Comparison of ENCODE assay signal across 9 mouse cellular contexts in genomic region chr10:92164991-92165390, GRCm38 (mm10).
DNase-seq lines count a peak whose midpoint lies in the region; ATAC-seq and TF ChIP-seq lines count a peak whose summit lies in the region.
"Had no signal": no experiment of that assay in that cellular context is flagged by ENCODE, and none has a peak within 500 bp of the region (broad histone marks: within the 10 kb centered on the region; RNA-seq: fewer than 3 reads in every experiment).

No protein-coding gene starts in this region.

- peak; percentile 19 for DNase-seq in left cerebral cortex, postnatal 4 days
- no peak for DNase-seq in left cerebral cortex, postnatal 10 days (ENCODE audit: extremely low spot score in 1 of 2, low spot score in 2 of 2)
- DNase-seq in forebrain, embryonic 11.5 days (ENCODE audit: low spot score), result peak; percentile 57
- no peak for DNase-seq in limb, embryonic 14.5 days (ENCODE audit: low spot score)
- DNase-seq in right cerebral cortex, postnatal 14 days, result no peak
- DNase-seq in left cerebral cortex, adult 8-10 months (ENCODE audit: low spot score in 2 of 2), result no peak
- DNase-seq: cerebellum, adult 18-20 months; layer of hippocampus, postnatal 36 days had no signal

- no peaks in the 10 kb centered on the region for H3K9me3 ChIP-seq in forebrain, embryonic 11.5 days (ENCODE audit: control insufficient read depth, low read length)
- H3K9me3 ChIP-seq in limb, embryonic 14.5 days (ENCODE audit: control insufficient read depth, low read length), result no peaks in the 10 kb centered on the region

- 12% methylated on average over 5 of the region's 5 CpGs for WGBS in forebrain, embryonic 11.5 days
- WGBS in limb, embryonic 14.5 days, result 29% methylated on average over 5 of the region's 5 CpGs
- WGBS in olfactory bulb, adult 2 months, result 60% methylated on average over 5 of the region's 5 CpGs

- peak overlapping the region; percentile 93 for H3K27ac ChIP-seq in forebrain, embryonic 11.5 days (ENCODE audit: low read depth, low read length)
- H3K27ac ChIP-seq in limb, embryonic 14.5 days (replicated peaks; ENCODE audit: low read depth, low read length), result no peak overlapping the region
- peak overlapping the region; percentile 53; the same call in 1 of the 2 replicates for H3K27ac ChIP-seq in olfactory bulb, adult 2 months (ENCODE audit: insufficient read depth, low read depth, low read length)

- peaks cover 7% of the 10 kb centered on the region; the same call in 1 of the 2 replicates for H3K4me1 ChIP-seq in forebrain, embryonic 11.5 days (replicated peaks; ENCODE audit: control insufficient read depth, insufficient read depth, low read length)
- no peaks in the 10 kb centered on the region for H3K4me1 ChIP-seq in limb, embryonic 14.5 days (ENCODE audit: control insufficient read depth, insufficient read depth, low read length)
- peaks cover 4% of the 10 kb centered on the region; the same call in 1 of the 2 replicates for H3K4me1 ChIP-seq in olfactory bulb, adult 2 months (ENCODE audit: control insufficient read depth, insufficient read depth, low read length)

- TF ChIP-seq POLR2A in limb, embryonic 14.5 days (IDR thresholded peaks at IDR 0.05; ENCODE audit: borderline replicate concordance, extremely low read depth, insufficient read depth, insufficient read length), result no peak
- TF ChIP-seq POLR2A in olfactory bulb, adult 2 months (IDR thresholded peaks at IDR 0.05; ENCODE audit: insufficient read depth, low read depth, low read length), result no peak

- H3K4me3 ChIP-seq in forebrain, embryonic 11.5 days (ENCODE audit: low read depth, low read length), result peak overlapping the region; percentile 49
- peak overlapping the region; percentile 1; the same call in 1 of the 2 replicates for H3K4me3 ChIP-seq in limb, embryonic 14.5 days (replicated peaks; ENCODE audit: low read length)
- peak overlapping the region; percentile 6; the same call in 1 of the 2 replicates for H3K4me3 ChIP-seq in olfactory bulb, adult 2 months (ENCODE audit: insufficient read depth, low read depth, low read length)

- H3K27me3 ChIP-seq in forebrain, embryonic 11.5 days (ENCODE audit: control insufficient read depth, insufficient read depth, low read length), result peaks cover 2% of the 10 kb centered on the region
- peaks cover 14% of the 10 kb centered on the region; the same call in 1 of the 2 replicates for H3K27me3 ChIP-seq in limb, embryonic 14.5 days (ENCODE audit: control insufficient read depth, insufficient read depth, low read length)

- H3K4me2 ChIP-seq in forebrain, embryonic 11.5 days (ENCODE audit: low read depth, low read length, severe bottlenecking), result peak overlapping the region; percentile 12
- no peak overlapping the region; the same call in 1 of the 2 replicates for H3K4me2 ChIP-seq in limb, embryonic 14.5 days (replicated peaks; ENCODE audit: low read depth, low read length, severe bottlenecking)

- ATAC-seq in forebrain, embryonic 11.5 days (replicated peaks; ENCODE audit: low FRiP score), result peak; percentile 57; the same call in 1 of the 2 replicates
- no peak for ATAC-seq in limb, embryonic 14.5 days (ENCODE audit: low FRiP score, low read depth)

- peak overlapping the region; percentile 68 for H3K9ac ChIP-seq in forebrain, embryonic 11.5 days (ENCODE audit: low read length)
- H3K9ac ChIP-seq in limb, embryonic 14.5 days (ENCODE audit: low read depth, low read length, severe bottlenecking), result no peak overlapping the region

- intact Hi-C loops in left cerebral cortex, postnatal 4 days (cut with DNase I), result no loop called here
- intact Hi-C loops in left cerebral cortex, postnatal 10 days (cut with DNase I), result no loop called here

- TF ChIP-seq CTCF in olfactory bulb, adult 2 months (IDR thresholded peaks at IDR 0.05; ENCODE audit: insufficient read depth, low read depth, low read length), result no peak

- H3K36me3 ChIP-seq in forebrain, embryonic 11.5 days (ENCODE audit: control insufficient read depth, insufficient read depth, low read length), result no peaks in the 10 kb centered on the region; the same call in 1 of the 2 replicates
- H3K36me3 ChIP-seq in limb, embryonic 14.5 days (ENCODE audit: control insufficient read depth, insufficient read depth, low read length), result no peaks in the 10 kb centered on the region

Comparison
In these comparisons a context has a peak if more than half of its experiments do, and no peak if none do; other contexts are left out.
1. DNase-seq: peak in left cerebral cortex, postnatal 4 days (single experiment) and forebrain, embryonic 11.5 days (single experiment); none in left cerebral cortex, postnatal 10 days (0 of 2), limb, embryonic 14.5 days (single experiment), right cerebral cortex, postnatal 14 days (single experiment) and left cerebral cortex, adult 8-10 months (0 of 2).
2. Peak in every context shown above with its lines, with median percentiles within 50 percentile points of each other: H3K4me3 ChIP-seq.